Comparison of ENCODE assay signal across 21 mouse cellular contexts in the genomic region with DNA sequence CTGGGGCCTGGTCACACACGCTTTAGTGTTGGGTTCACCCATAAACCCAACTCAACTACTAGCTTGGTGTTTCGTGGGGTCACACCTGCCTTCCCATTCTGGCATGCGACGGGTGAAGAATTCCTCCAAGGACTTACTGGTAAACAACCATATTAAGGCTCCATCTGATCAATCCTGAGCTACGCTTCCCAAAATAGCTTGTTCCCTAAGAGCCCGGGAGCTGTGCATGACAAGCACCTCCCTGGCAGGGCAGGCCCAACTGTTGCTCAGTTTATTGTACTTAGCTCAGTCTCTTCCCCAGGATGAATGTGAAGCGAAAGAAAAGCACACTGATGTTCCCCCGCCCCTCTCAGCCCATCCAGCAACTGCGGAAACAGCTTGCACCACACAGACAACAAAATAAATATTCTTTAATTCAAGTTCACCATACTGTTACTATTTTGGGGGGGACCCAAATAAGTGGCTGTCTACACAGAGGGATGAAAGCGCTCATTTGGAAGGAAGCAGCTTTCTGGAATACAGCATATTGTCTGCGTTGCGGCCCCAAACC. TPM values are rescaled to one million over a fixed set of nuclear protein-coding genes. Genes with fewer than 3 reads are reported as not detected.
DNase-seq lines count a peak whose midpoint lies in the region; ATAC-seq and TF ChIP-seq lines count a peak whose summit lies in the region.
"Had no signal": no experiment of that assay in that cellular context is flagged by ENCODE, and none has a peak within 500 bp of the region (broad histone marks: within the 10 kb centered on the region; RNA-seq: fewer than 3 reads in every experiment).

No protein-coding gene starts in this region.

- intact Hi-C loops in gastrocnemius, adult 2 months (cut with DNase I) = no loop called here
- intact Hi-C loops in left cerebral cortex, postnatal 25 days (cut with DNase I) = no loop called here

- H3K4me2 ChIP-seq in heart, embryonic 16.5 days (ENCODE audit: low read depth, low read length) = peak overlapping the region; percentile 23; the same call in 1 of the 2 replicates
- H3K4me2 ChIP-seq: hindbrain, embryonic 15.5 days; intestine, embryonic 15.5 days; limb, embryonic 15.5 days; liver, embryonic 15.5 days; midbrain, embryonic 12.5 days had no signal

- peak overlapping the region; percentile 63 for H3K9ac ChIP-seq in heart, embryonic 16.5 days (ENCODE audit: low read length)
- H3K9ac ChIP-seq: hindbrain, embryonic 15.5 days; intestine, embryonic 15.5 days; limb, embryonic 15.5 days; liver, embryonic 15.5 days; midbrain, embryonic 12.5 days had no signal

- peaks cover 7% of the 10 kb centered on the region; the same call in 1 of the 2 replicates for H3K36me3 ChIP-seq in heart, embryonic 16.5 days (ENCODE audit: control insufficient read depth, insufficient read depth)
- H3K36me3 ChIP-seq: hindbrain, embryonic 15.5 days; intestine, embryonic 15.5 days; limb, embryonic 15.5 days; liver, embryonic 15.5 days; midbrain, embryonic 12.5 days had no signal

- H3K27me3 ChIP-seq in heart, embryonic 16.5 days (ENCODE audit: control insufficient read depth, insufficient read depth, low read length) = no peaks in the 10 kb centered on the region
- H3K27me3 ChIP-seq: hindbrain, embryonic 15.5 days; intestine, embryonic 15.5 days; limb, embryonic 15.5 days; liver, embryonic 15.5 days; midbrain, embryonic 12.5 days had no signal

- H3K27ac ChIP-seq in gastrocnemius, adult 2 months = peak overlapping the region; percentile 84
- H3K27ac ChIP-seq in heart, embryonic 16.5 days (ENCODE audit: low read length) = peak overlapping the region; percentile 99
- H3K27ac ChIP-seq: hindbrain, embryonic 15.5 days; intestine, embryonic 15.5 days; limb, embryonic 15.5 days; liver, embryonic 15.5 days; macrophage; midbrain, embryonic 12.5 days; stomach, postnatal 0 days had no signal

- H3K9me3 ChIP-seq in heart, embryonic 16.5 days (replicated peaks; ENCODE audit: control insufficient read depth, low read length) = no peaks in the 10 kb centered on the region
- H3K9me3 ChIP-seq: hindbrain, embryonic 15.5 days; intestine, embryonic 15.5 days; limb, embryonic 15.5 days; liver, embryonic 15.5 days; midbrain, embryonic 12.5 days had no signal

- H3K4me3 ChIP-seq in gastrocnemius, adult 2 months = peak overlapping the region; percentile 18
- H3K4me3 ChIP-seq in heart, embryonic 16.5 days (ENCODE audit: low read length) = no peak overlapping the region; the same call in 1 of the 2 replicates
- H3K4me3 ChIP-seq: hindbrain, embryonic 15.5 days; intestine, embryonic 15.5 days; limb, embryonic 15.5 days; liver, embryonic 15.5 days; midbrain, embryonic 12.5 days had no signal

- DNase-seq in gastrocnemius, adult 2 months = no peak
- DNase-seq in gastrocnemius, postnatal 10 days = no peak
- DNase-seq in layer of hippocampus, adult 11-12 months (ENCODE audit: low spot score) = peak; percentile 16
- DNase-seq in layer of hippocampus, postnatal 10 days (ENCODE audit: low spot score in 2 of 2) = no peak
- DNase-seq in urinary bladder, postnatal 25 days (ENCODE audit: low spot score) = no peak
- DNase-seq in left cerebral cortex, postnatal 25 days (ENCODE audit: low spot score in 2 of 2) = no peak
- DNase-seq: adrenal gland, postnatal 25 days; cerebellum, adult 18-20 months; embryo, embryonic 11 days; right cerebral cortex, postnatal 4 days; thymus, postnatal 14 days had no signal

- TF ChIP-seq CTCF in gastrocnemius, adult 2 months (IDR thresholded peaks at IDR 0.05) = no peak

- ATAC-seq in heart, embryonic 16.5 days (replicated peaks; ENCODE audit: extremely low read depth, insufficient read depth, low FRiP score) = peak; percentile 50
- ATAC-seq: intestine, embryonic 15.5 days had no signal

- WGBS in heart, embryonic 16.5 days = 49% methylated on average over 12 of the region's 12 CpGs

- H3K4me1 ChIP-seq in heart, embryonic 16.5 days (ENCODE audit: control insufficient read depth, insufficient read depth, low read length) = peaks cover 68% of the 10 kb centered on the region
- H3K4me1 ChIP-seq: hindbrain, embryonic 15.5 days; intestine, embryonic 15.5 days; limb, embryonic 15.5 days; liver, embryonic 15.5 days; midbrain, embryonic 12.5 days had no signal

RNA-seq across cellular contexts. Expression of a gene that starts 17.4 kb away (rescaled TPM):
- total RNA-seq in gastrocnemius, adult 2 months (2021) = 1,000 to 10,000 TPM in 1 of 2 experiments, 100 to 1,000 TPM in 1; 773 to 1,947 TPM
- total RNA-seq in gastrocnemius, postnatal 10 days (2021) = 1,000 to 10,000 TPM; 1,429 to 1,530 TPM
- 10 to 100 TPM; 18.4 to 22.6 TPM for total RNA-seq in layer of hippocampus, postnatal 10 days (2021)
- 1,874 and 1,903 TPM in 2 replicates for polyA plus RNA-seq in heart, embryonic 16.5 days (2015; fragmentation: Nextera tagmentation; extraction: Ambion mirVana)
- total RNA-seq in left cerebral cortex, postnatal 25 days (2021) = 10 to 100 TPM in 1 of 2 experiments, 1 to 10 TPM in 1; 9.9 to 22.1 TPM
- total RNA-seq: granulocyte monocyte progenitor cell, adult 5-6 weeks; monocyte, adult 5-6 weeks had no signal
- polyA plus RNA-seq: macrophage had no signal

Comparison
In these comparisons a context has a peak if more than half of its experiments do, and no peak if none do; other contexts are left out.
1. RNA of a gene that starts 17.4 kb away (total RNA-seq): 773 to 1,947 TPM in gastrocnemius, adult 2 months and 1,429 to 1,530 TPM in gastrocnemius, postnatal 10 days; 18.4 to 22.6 TPM in layer of hippocampus, postnatal 10 days and 9.9 to 22.1 TPM in left cerebral cortex, postnatal 25 days; every median in the first group is over 10 times any median in the second.